Mouse (Mus musculus): ENCODE results near the gene Phldb2. TPM values are rescaled to one million over a fixed set of nuclear protein-coding genes. Genes with fewer than 3 reads are reported as not detected.

The Phldb2 gene
- total and polyA plus RNA-seq, 2 experiments from 2014 or later: 4.2 to 25.2 TPM

- TF ChIP-seq CTCF (IDR thresholded peaks at IDR 0.05; ENCODE audit: low read depth): peak; percentile 50
- no peak overlapping the region for H3K9ac ChIP-seq
- ATAC-seq (0 out of 2 replicates have a peak, but pooled peaks have one; percentile 14), DNase-seq (no peak)
- H3K9me3 ChIP-seq (ENCODE audit: low read length): no peaks in the 10 kb centered on the region
- H3K4me2 ChIP-seq (ENCODE audit: low read depth): no peak overlapping the region
- H3K27ac ChIP-seq (ENCODE audit: low read depth, low read length): no peak overlapping the region
- H3K27me3 ChIP-seq (ENCODE audit: insufficient read depth, low read length): no peaks in the 10 kb centered on the region
- no peak overlapping the region for H3K4me3 ChIP-seq (ENCODE audit: low read depth, low read length)
- 76% methylated on average over 7 of the region's 7 CpGs for WGBS
- no peaks in the 10 kb centered on the region for H3K4me1 ChIP-seq (ENCODE audit: insufficient read depth)
- peaks cover 33% of the 10 kb centered on the region for H3K36me3 ChIP-seq (ENCODE audit: insufficient read depth)
These were observed 242.1 kb downstream of the Phldb2 start for GRCm38 (mm10) chr16:45711263-45711662.

DNA sequence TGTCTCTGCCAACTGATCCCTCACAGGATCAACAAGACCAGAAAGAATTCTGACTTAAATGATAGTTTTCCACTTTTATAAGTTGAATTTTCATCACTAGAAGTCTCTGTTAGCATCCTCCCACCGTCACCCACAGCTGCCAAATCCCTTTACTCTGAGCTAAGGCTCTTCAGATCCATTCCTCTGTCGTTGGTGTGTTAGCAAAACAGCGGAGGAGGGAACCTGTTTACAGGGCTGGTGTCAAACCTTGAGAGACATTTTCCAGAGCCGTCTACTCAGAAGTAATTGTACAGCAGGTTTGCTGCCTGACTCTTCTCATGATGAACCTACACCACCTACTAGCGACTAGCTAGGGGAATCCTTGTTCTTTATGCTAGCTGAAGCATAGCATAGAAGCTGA lies 254.1 kb downstream of the Phldb2 start:
- Histone ChIP-seq H3K9ac (no peak overlapping the region), H3K9me3 (ENCODE audit: low read length) (no peaks in the 10 kb centered on the region), H3K27ac (ENCODE audit: low read depth, low read length) (no peak overlapping the region), H3K4me1 (ENCODE audit: insufficient read depth) (no peaks in the 10 kb centered on the region), H3K4me3 (ENCODE audit: low read depth, low read length) (no peak overlapping the region), H3K4me2 (ENCODE audit: low read depth) (no peak overlapping the region), H3K36me3 (ENCODE audit: insufficient read depth) (no peaks in the 10 kb centered on the region), H3K27me3 (ENCODE audit: insufficient read depth, low read length) (no peaks in the 10 kb centered on the region)
- no peak for ATAC-seq
- no peak for TF ChIP-seq CTCF (IDR thresholded peaks at IDR 0.05; ENCODE audit: low read depth)
- no peak for DNase-seq
- 84% methylated on average over 5 of the region's 5 CpGs for WGBS

DNA sequence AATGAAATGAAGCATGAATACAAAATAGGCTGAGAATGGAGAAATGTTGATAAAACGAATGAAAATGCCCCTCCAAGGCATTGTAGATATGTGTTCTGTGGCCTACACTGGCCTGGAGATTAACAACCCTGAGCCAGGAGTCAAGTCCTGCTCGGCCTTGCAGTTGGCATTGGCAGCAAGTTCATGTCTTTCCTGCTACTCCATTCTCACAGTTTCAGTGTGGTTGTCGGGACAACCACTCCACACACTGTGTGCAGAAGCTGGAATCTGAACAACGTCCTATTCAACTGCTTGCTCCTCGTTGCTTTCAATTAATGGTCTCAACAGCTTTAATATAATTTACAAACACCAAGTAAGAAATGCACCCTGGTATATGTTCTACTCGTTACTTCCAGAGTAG lies 255.4 kb downstream of the Phldb2 start:
- 35% methylated on average over 6 of the region's 6 CpGs for WGBS
- Histone ChIP-seq H3K27ac (ENCODE audit: low read depth, low read length) (no peak overlapping the region), H3K4me2 (ENCODE audit: low read depth) (no peak overlapping the region), H3K27me3 (ENCODE audit: insufficient read depth, low read length) (no peaks in the 10 kb centered on the region), H3K4me3 (ENCODE audit: low read depth, low read length) (no peak overlapping the region), H3K9ac (no peak overlapping the region), H3K36me3 (ENCODE audit: insufficient read depth) (no peaks in the 10 kb centered on the region), H3K9me3 (ENCODE audit: low read length) (no peaks in the 10 kb centered on the region), H3K4me1 (ENCODE audit: insufficient read depth) (no peaks in the 10 kb centered on the region)
- TF ChIP-seq CTCF (IDR thresholded peaks at IDR 0.05; ENCODE audit: low read depth): no peak
- ATAC-seq (peak; percentile 84), DNase-seq (no peak)

Other genes starting within 250 kb of the Phldb2 start
- 225 and 289 TPM in 2 replicates for gene Tagln3, start 229.0 kb downstream of the Phldb2 start, total RNA-seq (2014; rRNA removed)
- gene Tagln3, start 229.0 kb downstream of the Phldb2 start, polyA plus RNA-seq (2015; fragmentation: Nextera tagmentation; extraction: Ambion mirVana): 328 and 399 TPM in 2 replicates
- 22.9 and 27.4 TPM in 2 replicates for gene Abhd10, start 210.6 kb downstream of the Phldb2 start, total RNA-seq (2014; rRNA removed)
- 24.7 and 33.4 TPM in 2 replicates for gene Abhd10, start 210.6 kb downstream of the Phldb2 start, polyA plus RNA-seq (2015; fragmentation: Nextera tagmentation; extraction: Ambion mirVana)
- gene Plcxd2, start 56.6 kb upstream of the Phldb2 start, total RNA-seq (2014; rRNA removed): 33.2 and 43.4 TPM in 2 replicates
- gene Plcxd2, start 56.6 kb upstream of the Phldb2 start, polyA plus RNA-seq (2015; fragmentation: Nextera tagmentation; extraction: Ambion mirVana): 10.1 and 11.7 TPM in 2 replicates
- gene Cd96, start 166.7 kb upstream of the Phldb2 start, total RNA-seq (2014; rRNA removed): 0.10 and 0.46 TPM in 2 replicates
- 0.06 TPM in 1 of 2 replicates, not detected in the other for gene Cd96, start 166.7 kb upstream of the Phldb2 start, polyA plus RNA-seq (2015; fragmentation: Nextera tagmentation; extraction: Ambion mirVana)
- gene Gm4737, start 201.5 kb upstream of the Phldb2 start, total RNA-seq (2014; rRNA removed): 0.90 and 1.4 TPM in 2 replicates
- gene Gm4737, start 201.5 kb upstream of the Phldb2 start, polyA plus RNA-seq (2015; fragmentation: Nextera tagmentation; extraction: Ambion mirVana): 0.90 and 2.1 TPM in 2 replicates